Mouse (Mus musculus): ENCODE measurements around the gene Sdccag8. TPM values are rescaled to one million over a fixed set of nuclear protein-coding genes. Genes with fewer than 3 reads are reported as not detected.
"Not testable (repeated sequence)": the region's sequence is repeated elsewhere in the genome, so short reads cannot be mapped to it uniquely, and the experiment has no call there.

Sdccag8 gene
- total RNA-seq, 2 experiments from 2014 or later, result 5.0 to 6.8 TPM

- ATAC-seq (replicated peaks; ENCODE audit: low FRiP score, poor library complexity, severe bottlenecking), result no peak
These were observed 118.9 kb downstream of the Sdccag8 start for GRCm38 (mm10) chr1:176933319-176933718.

GRCm38 (mm10) chr1:176934043-176934762 lies 119.7 kb downstream of the Sdccag8 start:
- no peak for ATAC-seq (replicated peaks; ENCODE audit: low FRiP score, poor library complexity, severe bottlenecking)

- ATAC-seq (replicated peaks; ENCODE audit: low FRiP score, poor library complexity, severe bottlenecking), result no peak
These were observed 125.5 kb downstream of the Sdccag8 start for GRCm38 (mm10) chr1:176939901-176940341.

- ATAC-seq (replicated peaks; ENCODE audit: low FRiP score, poor library complexity, severe bottlenecking), result not testable (repeated sequence)
These were observed 127.0 kb downstream of the Sdccag8 start for GRCm38 (mm10) chr1:176941286-176941990.

GRCm38 (mm10) chr1:176943126-176943525 lies 128.7 kb downstream of the Sdccag8 start:
- no peak for ATAC-seq (replicated peaks; ENCODE audit: low FRiP score, poor library complexity, severe bottlenecking)

- ATAC-seq (replicated peaks; ENCODE audit: low FRiP score, poor library complexity, severe bottlenecking), result no peak
These were observed 129.5 kb downstream of the Sdccag8 start for GRCm38 (mm10) chr1:176943987-176944386.

GRCm38 (mm10) chr1:176944458-176945174 lies 130.2 kb downstream of the Sdccag8 start:
- no peak for ATAC-seq (replicated peaks; ENCODE audit: low FRiP score, poor library complexity, severe bottlenecking)

- ATAC-seq (replicated peaks; ENCODE audit: low FRiP score, poor library complexity, severe bottlenecking), result no peak
These were observed 130.7 kb downstream of the Sdccag8 start for GRCm38 (mm10) chr1:176945175-176945540.

- ATAC-seq (replicated peaks; ENCODE audit: low FRiP score, poor library complexity, severe bottlenecking), result no peak
These were observed 131.8 kb downstream of the Sdccag8 start for GRCm38 (mm10) chr1:176946031-176946795.

- ATAC-seq (replicated peaks; ENCODE audit: low FRiP score, poor library complexity, severe bottlenecking), result no peak
These were observed 132.3 kb downstream of the Sdccag8 start for GRCm38 (mm10) chr1:176946796-176947181.

- ATAC-seq (replicated peaks; ENCODE audit: low FRiP score, poor library complexity, severe bottlenecking), result no peak
These were observed 134.4 kb downstream of the Sdccag8 start for GRCm38 (mm10) chr1:176948861-176949260.

- ATAC-seq (replicated peaks; ENCODE audit: low FRiP score, poor library complexity, severe bottlenecking), result no peak
These were observed 134.9 kb downstream of the Sdccag8 start for GRCm38 (mm10) chr1:176949320-176949719.

- no peak for ATAC-seq (replicated peaks; ENCODE audit: low FRiP score, poor library complexity, severe bottlenecking)
These were observed 135.6 kb downstream of the Sdccag8 start for GRCm38 (mm10) chr1:176950061-176950460.

GRCm38 (mm10) chr1:176951836-176952235 lies 137.4 kb downstream of the Sdccag8 start:
- no peak for ATAC-seq (replicated peaks; ENCODE audit: low FRiP score, poor library complexity, severe bottlenecking)

GRCm38 (mm10) chr1:176958311-176958710 lies 143.9 kb downstream of the Sdccag8 start:
- ATAC-seq (replicated peaks; ENCODE audit: low FRiP score, poor library complexity, severe bottlenecking), result no peak

- ATAC-seq (replicated peaks; ENCODE audit: low FRiP score, poor library complexity, severe bottlenecking), result no peak
These were observed 147.3 kb downstream of the Sdccag8 start for GRCm38 (mm10) chr1:176961716-176962115.

GRCm38 (mm10) chr1:176962894-176963293 lies 148.4 kb downstream of the Sdccag8 start:
- no peak for ATAC-seq (replicated peaks; ENCODE audit: low FRiP score, poor library complexity, severe bottlenecking)

GRCm38 (mm10) chr1:176967299-176967698 lies 152.8 kb downstream of the Sdccag8 start:
- no peak for ATAC-seq (replicated peaks; ENCODE audit: low FRiP score, poor library complexity, severe bottlenecking)

- ATAC-seq (replicated peaks; ENCODE audit: low FRiP score, poor library complexity, severe bottlenecking), result no peak
These were observed 156.4 kb downstream of the Sdccag8 start for GRCm38 (mm10) chr1:176970635-176971478.

All from erythroblast, adult 5-6 weeks (primary cell).